Mouse (Mus musculus) bone marrow macrophage, adult 2 months (primary cell): ENCODE results near the gene Dnah7b. TPM values are rescaled to one million over a fixed set of nuclear protein-coding genes. Genes with fewer than 3 reads are reported as not detected.
"Not testable (repeated sequence)": the region's sequence is repeated elsewhere in the genome, so short reads cannot be mapped to it uniquely, and the experiment has no call there.

Source experiments
- H3K27ac ChIP-seq: 2 replicates; pipeline ENCODE4 v1.5.1; 2012; ENCODE audit warnings: low read depth, low read length; ENCODE audit not compliant: insufficient read depth
- H3K4me1 ChIP-seq: 2 replicates; pipeline ENCODE4 v1.6.1; 2012; ENCODE audit warnings: low read length; ENCODE audit not compliant: control insufficient read depth, insufficient read depth
- H3K4me3 ChIP-seq: 2 replicates; pipeline ENCODE4 v1.5.1; 2012; ENCODE audit warnings: mild to moderate bottlenecking, low read length, moderate library complexity; ENCODE audit not compliant: insufficient read depth
- CTCF ChIP-seq: IDR thresholded peaks from 2 replicates; pipeline ENCODE4 v1.5.1; 2012; ENCODE audit warnings: low read depth, mild to moderate bottlenecking, low read length, moderate library complexity
- POLR2A ChIP-seq: IDR thresholded peaks from 2 replicates; pipeline ENCODE4 v1.6.1; 2012; ENCODE audit warnings: mild to moderate bottlenecking, low read depth, low read length, borderline replicate concordance
- polyA plus RNA-seq: library from polyadenylated mRNA; stranded (reverse); fragments of >200 nt; gene quantifications from 2 replicates; pipeline ENCODE4 v1.2.4, GENCODE M21; 2012; ENCODE audit not compliant: missing spikeins, insufficient read depth, insufficient read length

Dnah7b gene
- polyA plus RNA-seq, 1 experiment = not detected

- Histone ChIP-seq H3K4me1 (no peaks in the 10 kb centered on the region), H3K4me3 (no peak overlapping the region), H3K27ac (no peak overlapping the region)
- no peak for TF ChIP-seq CTCF
- TF ChIP-seq POLR2A = no peak
These were observed 61.9 kb downstream of the Dnah7b start for GRCm38 (mm10) chr1:46128058-46128457.

- not testable (repeated sequence) for H3K4me3 ChIP-seq, H3K4me1 ChIP-seq, H3K27ac ChIP-seq
These were observed 130.7 kb downstream of the Dnah7b start for GRCm38 (mm10) chr1:46196835-46197234.

DNA sequence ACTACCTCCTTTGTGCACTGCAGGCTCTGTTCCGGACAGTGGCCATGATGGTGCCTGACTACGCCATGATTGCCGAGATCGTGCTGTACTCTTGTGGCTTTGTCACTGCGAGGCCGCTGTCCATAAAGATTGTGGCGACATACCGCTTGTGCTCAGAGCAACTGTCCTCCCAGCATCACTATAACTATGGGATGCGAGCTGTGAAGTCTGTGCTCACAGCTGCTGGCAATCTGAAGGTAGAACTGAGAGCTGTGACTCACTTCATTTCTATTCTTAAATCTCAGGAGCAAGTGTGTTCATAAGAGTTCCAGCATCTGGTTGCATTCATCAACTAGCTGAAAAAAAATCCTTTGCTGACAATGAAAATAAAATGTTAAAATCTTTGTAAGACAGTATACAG lies 135.1 kb downstream of the Dnah7b start:
- H3K4me3 ChIP-seq, H3K4me1 ChIP-seq, H3K27ac ChIP-seq: not testable (repeated sequence)

DNA sequence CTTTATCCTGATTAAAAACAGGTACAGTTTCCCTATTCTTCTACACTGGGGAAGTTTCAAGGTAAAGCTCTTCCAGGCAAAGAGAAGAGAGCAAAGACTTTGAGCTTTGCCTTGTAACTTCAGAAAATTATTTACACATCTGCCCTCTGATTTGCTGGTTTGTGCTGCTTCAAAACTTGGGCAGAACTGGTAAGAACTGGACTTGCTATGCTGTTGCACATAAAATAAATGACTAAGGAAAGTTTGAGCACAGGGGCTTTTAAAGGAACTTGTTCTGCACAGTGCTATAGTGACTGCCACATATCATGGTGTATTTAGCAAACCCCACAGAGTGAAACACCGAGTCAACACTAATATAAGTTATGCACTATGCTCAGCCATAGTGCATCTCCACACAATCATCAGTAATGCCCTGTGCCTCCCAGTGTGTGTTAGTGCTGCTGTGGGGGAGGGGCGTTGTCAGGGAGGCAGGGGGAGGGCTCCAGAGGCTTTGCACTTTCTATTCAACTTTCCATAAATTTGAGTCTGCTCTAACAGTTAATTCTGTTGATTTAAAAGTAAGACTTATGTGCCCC lies 144.0 kb downstream of the Dnah7b start:
- H3K4me3 ChIP-seq, H3K27ac ChIP-seq, H3K4me1 ChIP-seq: not testable (repeated sequence)

DNA sequence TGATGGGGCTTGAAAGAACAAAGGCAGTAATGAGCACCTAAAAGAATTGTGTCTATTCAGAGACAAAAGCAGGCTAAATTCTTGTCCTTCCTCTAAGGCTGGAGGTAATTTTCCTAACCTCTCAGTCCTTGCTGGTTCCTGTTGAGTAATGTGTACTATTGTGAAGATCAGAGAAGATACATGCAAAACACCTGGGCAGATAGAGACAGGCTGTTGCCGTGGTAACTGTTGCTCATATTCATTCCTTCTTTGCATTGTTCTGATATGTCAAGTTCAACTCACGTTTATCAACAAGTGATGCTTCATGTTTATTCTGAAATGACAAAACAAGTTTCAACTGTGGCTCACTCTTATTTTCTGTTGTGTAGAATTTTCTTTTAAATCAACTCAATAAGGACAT lies 156.6 kb downstream of the Dnah7b start:
- not testable (repeated sequence) for H3K4me1 ChIP-seq, H3K27ac ChIP-seq, H3K4me3 ChIP-seq

DNA sequence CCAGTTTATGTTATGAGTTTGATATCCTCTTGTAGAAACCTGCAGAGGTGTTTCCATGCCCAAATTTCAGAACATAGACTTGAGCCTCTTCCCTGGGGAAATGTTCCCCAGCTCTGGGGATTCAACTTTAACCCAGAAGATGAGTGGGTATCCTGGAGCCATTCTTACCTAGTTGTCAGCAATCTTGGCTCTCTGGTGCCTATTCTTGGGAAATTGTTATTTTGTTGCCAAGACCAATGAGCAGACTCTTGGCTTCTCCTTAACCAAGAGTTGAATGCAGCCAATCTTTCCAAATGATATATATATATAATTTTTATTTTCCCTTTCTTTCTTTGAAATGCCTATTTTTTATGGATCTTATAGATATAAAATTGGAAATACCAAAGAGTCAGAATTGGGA lies 160.0 kb downstream of the Dnah7b start:
- not testable (repeated sequence) for H3K27ac ChIP-seq, H3K4me1 ChIP-seq, H3K4me3 ChIP-seq

GRCm38 (mm10) chr1:46268841-46269240 lies 202.7 kb downstream of the Dnah7b start:
- not testable (repeated sequence) for H3K27ac ChIP-seq, H3K4me1 ChIP-seq, H3K4me3 ChIP-seq

GRCm38 (mm10) chr1:46271927-46272326 lies 205.8 kb downstream of the Dnah7b start:
- TF ChIP-seq POLR2A (no peak), CTCF (no peak)
- Histone ChIP-seq H3K27ac (no peak overlapping the region), H3K4me3 (no peak overlapping the region), H3K4me1 (no peaks in the 10 kb centered on the region)

DNA sequence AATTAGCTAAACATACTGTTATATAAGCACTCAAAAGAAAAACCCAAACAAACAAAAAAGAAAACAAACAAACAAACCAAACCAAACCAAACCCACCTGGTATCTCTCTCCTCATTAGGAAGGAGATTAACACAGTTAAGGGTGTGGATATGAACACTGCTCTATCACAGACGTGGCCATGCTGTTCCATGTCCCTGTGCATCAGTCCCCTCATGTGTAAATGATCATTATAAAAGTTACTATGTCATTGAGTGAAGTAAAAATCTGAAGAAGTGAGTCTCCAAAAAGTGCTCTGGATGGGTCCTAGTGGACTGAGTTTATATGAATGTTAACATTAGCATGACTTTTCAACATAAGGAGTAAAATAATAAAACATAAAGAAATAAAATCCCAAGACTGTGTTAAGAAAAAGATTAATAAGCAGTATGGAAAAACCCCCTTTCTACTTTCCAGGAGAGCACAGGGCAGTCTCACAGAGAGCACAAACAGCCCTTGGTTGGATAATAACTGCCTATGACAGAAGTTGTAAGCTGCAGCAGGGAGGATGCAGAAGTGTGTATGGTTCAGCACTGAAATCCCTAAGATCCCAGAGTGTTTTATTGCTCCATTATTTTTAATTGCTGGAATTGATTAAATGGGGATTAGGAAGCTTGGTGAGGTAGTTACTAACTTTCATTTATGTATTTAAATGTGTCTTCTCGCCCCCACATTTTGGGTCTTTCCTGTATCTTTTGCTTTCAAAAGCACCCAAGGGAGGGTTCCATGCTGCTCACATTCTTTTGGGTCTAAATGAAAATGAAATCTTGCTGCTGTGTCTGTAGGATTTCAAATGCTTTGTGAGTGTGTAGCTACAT lies 212.2 kb downstream of the Dnah7b start:
- H3K4me3 ChIP-seq, H3K4me1 ChIP-seq, H3K27ac ChIP-seq: not testable (repeated sequence)

DNA sequence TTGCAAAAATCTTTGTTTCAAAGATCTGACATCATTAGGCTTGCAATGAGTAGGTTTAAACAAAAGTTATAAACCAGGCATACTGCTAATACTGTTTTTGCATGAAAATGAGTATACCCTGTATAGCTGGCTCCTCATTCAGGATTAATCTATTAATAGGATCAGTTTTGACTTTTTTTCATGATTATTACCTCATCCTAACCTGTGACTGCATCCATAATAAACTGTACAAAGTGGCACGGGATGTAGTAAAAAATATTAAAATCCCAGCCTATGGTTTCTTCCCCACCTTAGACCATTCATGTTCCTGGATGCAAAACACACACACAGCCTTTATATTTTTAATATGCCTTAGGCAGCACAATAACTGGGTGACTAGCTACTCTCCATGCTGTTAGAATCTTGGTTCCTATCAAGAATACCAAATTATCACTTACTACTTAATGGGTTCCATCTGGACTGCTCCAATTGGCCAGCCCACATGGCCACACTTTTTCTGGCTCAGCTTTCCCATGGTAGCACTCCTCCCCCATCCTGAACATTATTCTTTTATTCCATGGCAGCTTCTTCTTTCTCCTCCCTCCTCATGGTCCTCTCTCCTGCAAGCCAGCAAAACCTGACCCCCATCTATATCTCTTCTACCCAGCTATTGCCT lies 212.9 kb downstream of the Dnah7b start:
- H3K27ac ChIP-seq, H3K4me1 ChIP-seq, H3K4me3 ChIP-seq: not testable (repeated sequence)

DNA sequence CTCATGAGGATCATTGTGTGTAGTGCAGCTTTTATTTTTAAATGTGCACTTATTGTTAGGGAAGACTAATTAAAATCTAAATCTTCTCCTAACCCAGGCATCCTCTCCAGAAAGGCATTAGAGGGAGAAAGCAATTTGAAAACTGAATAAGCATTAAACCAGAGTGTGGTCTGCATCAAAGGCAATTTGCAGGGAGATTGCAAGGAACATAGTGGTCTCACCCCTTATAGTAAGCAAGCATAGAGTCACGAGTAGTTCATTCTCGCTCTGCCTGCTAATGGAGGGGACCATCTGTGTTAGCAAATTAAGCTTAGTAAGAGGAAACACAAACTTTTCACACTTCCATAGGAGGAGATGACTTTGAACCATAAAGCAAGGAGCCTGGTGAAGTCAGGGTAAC lies 228.3 kb downstream of the Dnah7b start:
- H3K4me3 ChIP-seq, H3K27ac ChIP-seq, H3K4me1 ChIP-seq: not testable (repeated sequence)

- not testable (repeated sequence) for H3K27ac ChIP-seq, H3K4me3 ChIP-seq, H3K4me1 ChIP-seq
These were observed 259.8 kb downstream of the Dnah7b start for GRCm38 (mm10) chr1:46325942-46326341.

- H3K4me1 ChIP-seq, H3K27ac ChIP-seq, H3K4me3 ChIP-seq: not testable (repeated sequence)
These were observed 279.2 kb downstream of the Dnah7b start for GRCm38 (mm10) chr1:46345301-46345700.

- not testable (repeated sequence) for H3K27ac ChIP-seq, H3K4me1 ChIP-seq, H3K4me3 ChIP-seq
These were observed 314.5 kb downstream of the Dnah7b start for GRCm38 (mm10) chr1:46380641-46381040.

DNA sequence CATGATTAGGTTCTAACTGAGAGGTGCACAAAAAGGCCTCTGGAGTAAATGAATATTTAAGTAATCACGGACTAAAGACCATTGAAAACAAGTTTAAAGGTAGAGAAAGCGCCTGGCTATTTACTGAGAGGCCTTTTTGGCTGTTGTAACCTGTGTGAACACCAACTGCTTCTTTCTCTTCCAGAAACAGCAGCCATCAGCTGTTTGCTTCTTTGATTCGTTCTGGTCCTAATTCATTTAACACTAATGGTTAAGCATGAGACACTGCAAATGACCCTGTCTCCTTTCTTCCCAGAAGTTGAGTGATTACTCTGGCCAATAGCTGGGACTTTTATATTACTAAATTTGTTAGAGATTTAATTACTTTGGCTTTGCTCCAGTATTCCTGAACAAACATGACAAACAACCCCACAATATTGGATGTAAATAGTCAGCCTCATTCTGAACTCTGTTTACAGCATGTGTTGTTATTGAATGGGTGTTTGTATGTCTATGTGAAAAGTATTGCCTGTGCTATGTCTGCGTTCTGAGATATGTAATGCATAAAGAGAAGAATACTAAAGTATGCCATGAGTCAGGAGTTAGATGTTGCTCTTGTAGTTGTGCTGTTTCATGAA lies 328.7 kb downstream of the Dnah7b start:
- not testable (repeated sequence) for H3K4me3 ChIP-seq, H3K27ac ChIP-seq, H3K4me1 ChIP-seq
